Mouse (Mus musculus): ENCODE results near the gene Itga2b.

The Itga2b gene

DNA sequence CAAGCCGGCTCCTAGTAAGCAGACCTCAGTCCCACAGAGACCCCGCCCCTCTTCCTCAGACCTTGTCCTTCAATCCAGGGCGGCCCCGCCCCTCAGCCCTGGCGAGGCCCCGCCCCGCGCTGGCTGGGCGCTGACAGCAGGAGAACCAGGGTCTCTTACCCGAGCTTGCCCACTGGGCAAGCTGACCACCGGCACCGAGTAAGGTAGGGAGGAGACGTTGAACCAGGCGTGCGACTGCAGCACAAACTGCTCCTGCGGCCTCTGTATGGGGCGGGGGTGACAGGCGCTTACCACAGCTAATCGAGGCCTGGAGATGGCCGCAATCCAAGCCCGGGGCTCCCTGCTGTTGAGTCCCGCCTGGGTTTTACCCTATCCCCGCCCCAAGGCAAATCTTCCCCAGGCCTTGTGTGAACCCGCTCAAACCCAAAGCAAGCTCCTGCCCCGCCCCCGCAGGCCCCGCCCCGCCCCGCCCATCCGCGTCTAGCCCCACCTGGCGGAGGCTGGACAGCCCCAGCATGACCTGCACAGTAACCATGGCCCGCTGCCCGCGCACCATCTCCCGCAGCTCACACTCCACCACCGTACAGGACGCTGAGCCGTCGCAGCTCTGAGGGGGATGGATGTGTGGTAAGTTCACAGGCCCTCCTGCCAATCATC is 14.1 kb downstream of the Itga2b start:
- DNase-seq: no peak

GRCm38 (mm10) chr11:102453131-102453530 is 16.8 kb downstream of the Itga2b start:
- no peak for DNase-seq

GRCm38 (mm10) chr11:102449043-102450008 is 20.6 kb downstream of the Itga2b start:
- DNase-seq: no peak

- no peak for DNase-seq
These were observed 21.6 kb downstream of the Itga2b start for GRCm38 (mm10) chr11:102448327-102448726.

- DNase-seq: peak; percentile 84
These were observed 22.4 kb downstream of the Itga2b start, which contains the start of gene Fam171a2 for GRCm38 (mm10) chr11:102447497-102447896. Fam171a2 (minus strand) TSS chr11:102447682.

DNA sequence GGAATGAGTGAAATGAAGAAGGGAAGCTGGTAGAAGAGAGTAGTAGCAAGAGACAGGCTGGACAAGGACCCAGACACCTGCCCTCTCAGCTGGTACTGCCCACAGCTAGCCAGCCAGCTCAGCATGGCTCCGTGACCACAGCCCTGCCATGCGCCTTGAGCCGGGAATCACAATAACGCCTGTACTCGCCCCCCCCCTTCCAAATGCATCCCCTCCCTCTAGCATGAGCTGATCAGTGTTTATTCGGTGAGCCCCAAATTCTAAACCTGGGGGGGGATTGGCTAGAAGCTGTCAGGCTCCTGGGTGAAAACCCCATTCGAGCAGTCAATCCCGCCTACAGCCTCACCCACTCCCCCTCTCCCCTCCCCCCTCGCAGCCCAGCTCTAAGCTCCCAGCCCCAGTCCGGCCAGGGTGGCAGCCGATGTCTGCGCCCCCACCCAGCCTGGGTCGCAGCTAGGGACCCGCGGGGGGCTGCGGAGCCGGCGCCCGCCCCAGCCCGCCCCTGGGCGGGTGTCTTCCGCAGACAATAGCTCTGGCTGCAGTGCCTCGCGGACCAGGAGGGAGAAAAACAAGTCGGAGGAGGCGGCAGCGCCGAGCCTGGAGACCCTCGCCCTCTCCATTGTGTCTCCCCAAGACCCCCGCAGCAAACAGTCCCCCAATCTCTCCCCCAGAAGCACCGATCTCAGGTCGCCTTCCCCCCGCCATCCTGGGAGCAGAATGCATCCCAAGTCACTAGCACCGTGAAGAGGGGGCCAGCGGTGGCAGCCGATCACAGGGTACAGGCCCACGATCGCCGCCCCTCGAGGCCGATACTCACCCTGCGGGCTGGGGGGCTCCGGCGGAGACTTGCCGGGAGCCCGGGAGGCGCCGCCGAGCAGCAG is 23.1 kb downstream of the Itga2b start:
- no peak for DNase-seq

DNA sequence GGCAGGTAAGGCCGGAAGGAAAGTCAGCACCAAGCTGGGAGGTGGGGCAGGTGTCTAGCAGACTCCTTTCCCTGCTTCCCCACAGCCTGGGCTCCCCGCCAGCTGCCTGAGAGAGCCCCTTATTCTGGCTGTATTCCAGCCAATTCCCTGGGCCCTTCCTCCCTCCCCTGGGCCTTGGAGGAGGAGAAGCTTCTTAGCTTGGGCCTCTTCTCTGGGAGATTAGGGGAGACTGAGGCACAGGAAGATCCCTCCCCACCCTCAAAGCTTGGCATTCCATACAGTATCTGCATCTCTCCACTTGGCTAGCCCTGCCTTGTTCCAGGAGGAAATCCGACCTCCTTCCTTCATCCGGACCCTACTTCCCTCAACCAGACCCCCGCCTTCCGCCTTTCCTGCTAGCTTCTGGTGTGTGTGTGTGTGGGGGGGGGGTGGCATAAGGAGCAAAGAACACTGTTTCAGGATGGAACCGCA is 24.0 kb downstream of the Itga2b start:
- no peak for DNase-seq

DNA sequence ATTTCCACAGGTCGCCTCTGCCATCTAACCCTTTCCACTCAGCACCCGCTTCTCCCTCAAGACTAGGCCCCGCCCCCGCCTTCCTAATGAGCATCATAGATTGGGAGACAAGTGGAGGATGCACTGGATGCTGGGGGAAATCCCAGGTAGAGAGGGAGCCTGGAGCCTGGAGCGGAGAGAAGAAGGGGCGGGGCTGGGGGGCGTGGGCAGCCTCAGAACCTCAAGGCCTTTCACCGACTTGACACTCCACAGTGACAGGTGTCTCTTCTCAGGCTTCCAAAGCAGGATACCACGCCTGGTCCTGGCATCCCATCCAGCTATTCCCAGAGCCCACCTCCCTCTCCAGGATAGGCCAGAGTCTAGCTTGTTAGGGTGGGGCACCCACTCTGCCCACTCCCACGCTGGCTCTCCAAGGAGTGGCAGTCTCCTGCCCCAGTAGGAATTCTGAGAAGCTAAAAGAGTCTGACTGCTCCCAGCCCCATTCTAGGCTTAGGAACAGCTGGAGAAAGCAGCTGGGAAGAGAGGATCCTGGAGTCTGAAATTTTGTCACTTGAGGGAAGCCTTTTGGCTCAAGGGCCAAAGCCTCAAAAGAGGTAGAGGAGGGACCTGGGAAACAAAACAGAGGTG is 24.5 kb downstream of the Itga2b start:
- no peak for DNase-seq

- no peak for DNase-seq
These were observed 25.1 kb downstream of the Itga2b start for GRCm38 (mm10) chr11:102444781-102445180.

DNA sequence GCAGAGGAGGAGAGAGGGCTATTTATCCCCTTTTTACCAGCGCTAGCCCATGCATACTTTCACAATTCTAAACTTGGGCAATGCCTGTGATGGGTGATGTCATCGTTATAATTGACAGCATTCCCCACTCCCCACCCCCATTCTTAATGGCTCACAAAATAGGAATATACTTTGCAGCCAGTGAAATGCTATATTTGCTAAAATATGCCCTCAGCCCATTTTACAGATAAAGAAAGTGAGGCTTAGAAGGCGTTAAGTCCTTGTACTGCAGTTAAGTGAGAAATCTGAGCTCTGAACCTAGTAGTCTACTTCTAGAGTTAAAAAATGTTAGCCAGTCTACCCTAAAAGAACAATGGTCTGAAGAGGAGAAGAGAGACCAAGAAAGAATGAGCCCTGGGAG is 25.6 kb downstream of the Itga2b start:
- DNase-seq: no peak

GRCm38 (mm10) chr11:102443740-102444139 is 26.2 kb downstream of the Itga2b start:
- DNase-seq: no peak

DNA sequence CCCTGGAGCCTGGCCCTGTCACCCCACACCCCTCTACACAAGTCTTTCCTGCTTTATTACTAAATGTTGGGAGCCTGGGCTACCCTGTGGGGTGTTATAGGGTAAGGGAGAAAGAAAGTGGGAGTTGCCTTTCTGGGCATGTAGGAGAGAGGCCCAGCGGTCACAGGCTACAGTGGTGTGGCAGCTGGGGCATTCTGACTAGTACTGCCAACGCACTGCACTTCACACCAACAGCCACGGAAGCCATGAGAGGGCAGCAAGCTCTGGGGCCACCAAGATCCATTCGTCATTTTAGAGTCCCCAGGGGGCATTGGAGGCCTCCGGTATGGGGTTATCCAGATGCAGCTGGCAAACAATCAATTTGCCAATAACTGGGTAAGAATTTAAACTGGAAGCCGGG is 27.8 kb downstream of the Itga2b start:
- DNase-seq: no peak

DNA sequence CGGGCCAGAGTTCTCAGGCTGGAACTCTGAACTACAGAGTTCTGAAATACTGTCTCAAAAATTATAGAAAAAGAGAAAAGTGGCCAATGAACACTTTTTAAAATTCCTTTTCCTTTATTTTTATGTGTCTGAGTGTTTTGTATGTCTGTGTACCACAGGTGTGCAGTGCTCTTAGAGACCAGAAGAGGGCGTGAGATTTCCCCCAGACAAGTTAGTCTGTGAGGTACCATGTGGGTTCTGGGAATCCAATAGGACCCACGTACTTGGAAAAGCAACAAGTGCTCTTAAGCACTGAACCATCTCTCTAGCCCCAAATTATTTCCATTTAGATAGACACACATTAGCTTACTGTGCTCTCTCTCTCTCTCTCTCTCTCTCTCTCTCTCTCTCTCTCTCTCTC is 28.5 kb downstream of the Itga2b start:
- no peak for DNase-seq

- DNase-seq: no peak
These were observed 29.7 kb downstream of the Itga2b start for GRCm38 (mm10) chr11:102440255-102440654.

DNA sequence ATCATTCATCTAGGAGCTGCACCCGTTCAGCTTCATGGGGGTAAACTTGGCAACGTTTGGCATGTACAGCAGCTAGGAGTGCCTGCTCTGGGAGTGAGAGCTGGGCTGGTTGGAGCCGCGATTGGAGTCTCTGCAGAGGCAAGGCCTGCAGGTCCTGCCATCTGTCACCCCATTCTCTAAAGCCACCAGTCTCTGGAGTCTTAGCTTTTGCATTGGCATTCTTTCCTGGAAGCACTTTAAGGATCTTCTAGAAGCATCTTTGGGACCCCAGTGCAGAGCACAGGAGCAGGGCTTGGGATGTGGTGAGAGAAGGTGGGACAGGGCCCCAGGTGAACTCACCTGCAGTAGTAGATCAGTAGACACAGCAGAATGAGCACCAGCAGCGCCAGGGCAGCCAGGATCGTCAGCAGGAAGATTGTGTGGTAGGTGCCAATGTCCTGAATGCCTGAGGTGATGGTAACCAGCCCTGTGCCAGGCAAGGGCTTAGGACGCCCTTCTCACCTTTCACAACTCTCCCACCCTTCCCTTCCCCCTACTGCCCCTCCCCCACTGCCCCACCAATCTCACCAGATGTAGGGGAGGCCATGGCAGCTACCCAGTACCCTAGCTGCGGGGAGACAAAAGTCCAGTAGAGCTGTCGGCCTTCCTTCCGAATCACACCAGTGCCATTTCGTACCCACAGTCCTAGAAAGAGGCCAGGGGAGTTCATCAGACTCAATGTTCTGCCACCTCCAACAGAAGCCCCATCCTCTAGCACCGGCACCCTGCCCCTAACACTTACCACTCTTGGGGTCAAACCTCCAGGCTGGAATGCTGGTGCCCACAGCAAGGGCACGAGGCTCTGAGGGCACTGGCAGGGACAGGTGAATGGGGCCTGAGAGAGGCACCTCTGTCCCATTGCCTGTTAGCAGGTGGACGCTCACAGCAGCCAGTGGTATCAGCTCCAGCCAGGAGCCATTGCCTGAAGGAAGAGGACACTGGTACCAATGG is 30.5 kb downstream of the Itga2b start:
- DNase-seq: peak; percentile 37

GRCm38 (mm10) chr11:102438212-102439092 is 31.5 kb downstream of the Itga2b start:
- DNase-seq: peak; percentile 80

DNA sequence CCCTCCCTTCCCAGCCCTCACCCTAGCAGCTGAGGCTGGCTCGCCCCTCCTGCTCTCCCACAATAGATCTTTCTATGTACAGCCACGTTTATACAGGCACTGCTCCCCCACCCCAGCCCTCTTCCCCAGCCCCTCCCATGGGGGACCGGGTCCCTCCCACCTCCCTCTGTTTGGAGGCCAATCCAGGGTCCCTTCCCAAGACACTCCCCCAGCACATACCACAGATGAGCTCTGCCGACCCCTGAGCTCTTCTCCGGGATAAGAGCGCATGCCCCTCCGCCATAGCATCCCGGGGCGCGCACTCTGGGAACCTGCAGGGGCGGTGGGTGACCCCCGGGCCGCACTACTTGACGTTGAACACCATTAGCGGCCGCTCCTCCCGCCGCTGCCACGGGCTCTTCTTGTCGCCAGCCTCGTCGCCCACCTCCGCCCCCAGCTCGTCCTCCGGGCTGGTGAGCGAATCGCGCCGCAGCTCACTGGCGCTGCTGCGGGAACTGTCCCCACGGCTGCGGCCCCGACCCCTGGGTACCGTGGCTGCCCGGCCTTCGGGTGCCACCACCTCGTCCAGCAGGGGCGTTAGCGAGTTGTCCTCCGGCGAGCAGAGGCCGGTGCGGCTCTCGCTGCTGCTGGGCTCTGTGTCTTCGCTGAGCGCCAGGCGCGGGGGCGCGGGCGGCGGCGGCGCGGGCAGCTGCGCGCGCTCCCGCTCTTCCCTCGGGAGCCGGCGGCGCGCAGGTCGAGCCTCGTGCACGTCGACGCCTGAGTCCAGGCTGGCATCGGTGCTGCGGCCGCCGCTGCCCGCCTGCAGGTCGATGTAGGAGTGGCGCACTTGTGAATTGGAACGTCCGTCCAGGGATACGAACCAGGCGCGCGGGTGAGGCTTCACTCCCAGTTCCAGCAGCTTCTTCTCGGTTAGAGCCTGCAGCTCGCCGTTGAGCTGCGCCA is 32.5 kb downstream of the Itga2b start:
- DNase-seq: peak; percentile 83

GRCm38 (mm10) chr11:102436471-102436790 is 33.5 kb downstream of the Itga2b start:
- no peak for DNase-seq
